Mouse (Mus musculus) CH12.LX (cell line): ENCODE data around the gene Ncor2. TPM values are rescaled to one million over a fixed set of nuclear protein-coding genes. Genes with fewer than 3 reads are reported as not detected.

Experiments
- DNase-seq: peaks from one replicate; pipeline ENCODE4 v3.0.0-alpha.2; 2013; ENCODE audit errors: extremely low read depth
- H3K27ac ChIP-seq: 2 replicates; pipeline ENCODE4 v1.5.1; 2012; ENCODE audit warnings: low read depth, mild to moderate bottlenecking, control low read depth, moderate library complexity; ENCODE audit not compliant: insufficient read depth
- H3K27me3 ChIP-seq: replicated peaks from 2 replicates; pipeline ENCODE3; 2012; ENCODE audit warnings: inconsistent platforms
- H3K36me3 ChIP-seq, 2 experiments: replicated peaks in 1 of 2; 2 replicates each; pipeline versions ENCODE3 to v1.6.1; 2012; ENCODE audit warnings: inconsistent platforms in 1 of 2, low read length in 1 of 2, mild to moderate bottlenecking in 1 of 2, mixed read lengths in 1 of 2, moderate library complexity in 1 of 2; ENCODE audit not compliant: control insufficient read depth in 1 of 2, insufficient read depth in 1 of 2
- H3K4me1 ChIP-seq, 2 experiments: 2 replicates each; pipeline ENCODE4 v1.6.1; 2012; ENCODE audit warnings: inconsistent platforms in 1 of 2, moderate library complexity in 1 of 2; ENCODE audit not compliant: insufficient read depth in 2 of 2, control insufficient read depth in 1 of 2
- H3K4me2 ChIP-seq: 2 replicates; pipeline ENCODE4 v1.6.1; 2012; ENCODE audit warnings: low read depth, mild to moderate bottlenecking, control low read depth; ENCODE audit not compliant: poor library complexity, insufficient read depth, severe bottlenecking
- H3K4me3 ChIP-seq, 3 experiments: fragments of 150-350 bp in 1 of 3; sonication (generic) in 1 of 3; replicated peaks in 1 of 3; 2 replicates each; pipeline versions ENCODE3 to v1.5.1; 2011 to 2012; ENCODE audit warnings: low read depth in 2 of 3, low read length in 2 of 3, mild to moderate bottlenecking in 2 of 3, moderate library complexity in 2 of 3, control low read depth in 1 of 3, improper control_type of control experiment in 1 of 3, inconsistent platforms in 1 of 3, mixed read lengths in 1 of 3; ENCODE audit not compliant: poor library complexity in 1 of 3
- H3K79me2 ChIP-seq: replicated peaks from 2 replicates; pipeline ENCODE4 v1.6.1; 2012; ENCODE audit warnings: mild to moderate bottlenecking, moderate library complexity; ENCODE audit not compliant: control insufficient read depth, poor library complexity, insufficient read depth, severe bottlenecking; ENCODE audit errors: extremely low read depth
- H3K9ac ChIP-seq: 2 replicates; pipeline ENCODE4 v1.6.1; 2012; ENCODE audit warnings: low read depth, mild to moderate bottlenecking, control low read depth, moderate library complexity; ENCODE audit not compliant: insufficient read depth
- H3K9me3 ChIP-seq: replicated peaks from 2 replicates; pipeline ENCODE3; 2012; ENCODE audit warnings: low read length, inconsistent platforms, mixed read lengths
- BHLHE40 ChIP-seq: IDR thresholded peaks from 2 replicates; pipeline ENCODE4 v1.6.1; 2011; ENCODE audit warnings: mild to moderate bottlenecking, low read depth, low read length, improper control_type of control experiment
- CHD1 ChIP-seq: IDR thresholded peaks from 2 replicates; pipeline ENCODE4 v1.6.1; 2012; ENCODE audit warnings: low read depth, low read length, improper control_type of control experiment, inconsistent platforms
- CHD2 ChIP-seq: IDR thresholded peaks from 2 replicates; pipeline ENCODE4 v1.6.1; 2011; ENCODE audit warnings: low read length, improper control_type of control experiment
- CTCF ChIP-seq, 2 experiments: IDR thresholded peaks in 1 of 2; conservative IDR thresholded peaks in 1 of 2; 2 replicates each; pipeline ENCODE4 v1.5.1; 2011 to 2012; ENCODE audit warnings: low read depth in 2 of 2, low read length in 2 of 2, improper control_type of control experiment in 1 of 2, inconsistent platforms in 1 of 2, mild to moderate bottlenecking in 1 of 2, moderate library complexity in 1 of 2
- E2F4 ChIP-seq: IDR thresholded peaks from 2 replicates; pipeline ENCODE4 v1.6.1; 2011; ENCODE audit warnings: low read depth, low read length, improper control_type of control experiment; ENCODE audit not compliant: insufficient replicate concordance
- ELF1 ChIP-seq: IDR thresholded peaks from 2 replicates; pipeline ENCODE4 v1.6.1; 2014; ENCODE audit warnings: low read depth, mild to moderate bottlenecking, inconsistent platforms, low read length, improper control_type of control experiment
- EP300 ChIP-seq: IDR thresholded peaks from 2 replicates; pipeline ENCODE4 v1.6.1; 2011; ENCODE audit warnings: low read length, improper control_type of control experiment
- ETS1 ChIP-seq: conservative IDR thresholded peaks from 2 replicates; pipeline ENCODE4 v1.6.1; 2012; ENCODE audit warnings: low read depth, mild to moderate bottlenecking, inconsistent platforms, low read length, improper control_type of control experiment, moderate library complexity
- GABPA ChIP-seq: IDR thresholded peaks from 2 replicates; pipeline ENCODE4 v1.6.1; 2012; ENCODE audit warnings: low read depth, low read length, improper control_type of control experiment, inconsistent platforms; ENCODE audit not compliant: insufficient replicate concordance
- HCFC1 ChIP-seq: IDR thresholded peaks from 2 replicates; pipeline ENCODE4 v1.6.1; 2012; ENCODE audit warnings: low read depth, mild to moderate bottlenecking, inconsistent platforms, low read length, improper control_type of control experiment
- IRF4 ChIP-seq: IDR thresholded peaks from 2 replicates; pipeline ENCODE4 v1.6.1; 2014; ENCODE audit warnings: low read depth, mild to moderate bottlenecking, inconsistent platforms, low read length, improper control_type of control experiment
- JUN ChIP-seq: IDR thresholded peaks from 2 replicates; pipeline ENCODE4 v1.6.1; 2011; ENCODE audit warnings: low read depth, mild to moderate bottlenecking, low read length, improper control_type of control experiment, moderate library complexity; ENCODE audit not compliant: insufficient read depth
- JUND ChIP-seq: conservative IDR thresholded peaks from 2 replicates; pipeline ENCODE4 v1.6.1; 2011; ENCODE audit warnings: low read depth, low read length, improper control_type of control experiment
- KAT2A ChIP-seq: IDR thresholded peaks from 2 replicates; pipeline ENCODE4 v1.6.1; 2012; ENCODE audit warnings: low read length, improper control_type of control experiment, inconsistent platforms; ENCODE audit not compliant: insufficient replicate concordance
- MAFK ChIP-seq: IDR thresholded peaks from 2 replicates; pipeline ENCODE4 v1.6.1; 2011; ENCODE audit warnings: low read length, improper control_type of control experiment; ENCODE audit not compliant: insufficient replicate concordance
- MAX ChIP-seq: IDR thresholded peaks from 2 replicates; pipeline ENCODE4 v1.6.1; 2011; ENCODE audit warnings: low read length, improper control_type of control experiment
- MAZ ChIP-seq: IDR thresholded peaks from 2 replicates; pipeline ENCODE4 v1.6.1; 2012; ENCODE audit warnings: low read depth, mild to moderate bottlenecking, inconsistent platforms, low read length, improper control_type of control experiment, moderate library complexity
- MEF2A ChIP-seq: IDR thresholded peaks from 2 replicates; pipeline ENCODE4 v1.6.1; 2014; ENCODE audit warnings: low read depth, mild to moderate bottlenecking, inconsistent platforms, low read length, improper control_type of control experiment, borderline replicate concordance
- MXI1 ChIP-seq: IDR thresholded peaks from 2 replicates; pipeline ENCODE4 v1.6.1; 2011; ENCODE audit warnings: mild to moderate bottlenecking, low read depth, low read length, improper control_type of control experiment
- MYC ChIP-seq: IDR thresholded peaks from 2 replicates; pipeline ENCODE4 v1.6.1; 2011; ENCODE audit warnings: low read depth, mild to moderate bottlenecking, improper control_type of control experiment, low read length
- NELFE ChIP-seq: IDR thresholded peaks from 2 replicates; pipeline ENCODE4 v1.6.1; 2011; ENCODE audit warnings: low read depth, low read length, improper control_type of control experiment
- NRF1 ChIP-seq: IDR thresholded peaks from 2 replicates; pipeline ENCODE4 v1.6.1; 2014; ENCODE audit warnings: low read depth, mild to moderate bottlenecking, inconsistent platforms, low read length, improper control_type of control experiment, moderate library complexity
- PAX5 ChIP-seq: IDR thresholded peaks from 2 replicates; pipeline ENCODE4 v1.6.1; 2012; ENCODE audit warnings: low read length, inconsistent platforms, mixed read lengths
- POLR2A ChIP-seq: IDR thresholded peaks from 2 replicates; pipeline ENCODE4 v1.6.1; 2011; ENCODE audit warnings: low read depth, mild to moderate bottlenecking, improper control_type of control experiment, low read length
- POLR2AphosphoS2 ChIP-seq: IDR thresholded peaks from 2 replicates; pipeline ENCODE4 v1.6.1; 2011; ENCODE audit warnings: low read depth, low read length, improper control_type of control experiment
- RAD21 ChIP-seq: IDR thresholded peaks from 2 replicates; pipeline ENCODE4 v1.6.1; 2011; ENCODE audit warnings: low read depth, mild to moderate bottlenecking, low read length, improper control_type of control experiment, moderate library complexity
- RCOR1 ChIP-seq: conservative IDR thresholded peaks from 2 replicates; pipeline ENCODE4 v1.6.1; 2012; ENCODE audit warnings: low read depth, mild to moderate bottlenecking, inconsistent platforms, low read length, improper control_type of control experiment
- SIN3A ChIP-seq: IDR thresholded peaks from 2 replicates; pipeline ENCODE4 v1.6.1; 2012; ENCODE audit warnings: low read length, improper control_type of control experiment, inconsistent platforms
- SMC3 ChIP-seq: IDR thresholded peaks from 2 replicates; pipeline ENCODE4 v1.6.1; 2011; ENCODE audit warnings: low read depth, low read length, improper control_type of control experiment
- TBP ChIP-seq: conservative IDR thresholded peaks from 2 replicates; pipeline ENCODE4 v1.6.1; 2011; ENCODE audit warnings: low read depth, low read length, improper control_type of control experiment
- TCF12 ChIP-seq: IDR thresholded peaks from 2 replicates; pipeline ENCODE4 v1.6.1; 2014; ENCODE audit warnings: low read depth, mild to moderate bottlenecking, inconsistent platforms, low read length, improper control_type of control experiment
- UBTF ChIP-seq: IDR thresholded peaks from 2 replicates; pipeline ENCODE4 v1.6.1; 2012; ENCODE audit warnings: low read depth, mild to moderate bottlenecking, inconsistent platforms, low read length, improper control_type of control experiment, moderate library complexity
- USF1 ChIP-seq: IDR thresholded peaks from 2 replicates; pipeline ENCODE4 v1.6.1; 2014; ENCODE audit warnings: low read depth, mild to moderate bottlenecking, inconsistent platforms, low read length, improper control_type of control experiment
- USF2 ChIP-seq: conservative IDR thresholded peaks from 2 replicates; pipeline ENCODE4 v1.6.1; 2011; ENCODE audit warnings: low read depth, low read length, improper control_type of control experiment
- ZC3H11A ChIP-seq: IDR thresholded peaks from 2 replicates; pipeline ENCODE4 v1.6.1; 2012; ENCODE audit warnings: low read depth, mild to moderate bottlenecking, inconsistent platforms, low read length, improper control_type of control experiment
- ZKSCAN1 ChIP-seq: IDR thresholded peaks from 2 replicates; pipeline ENCODE4 v1.6.1; 2012; ENCODE audit warnings: low read depth, inconsistent platforms, low read length, improper control_type of control experiment, borderline replicate concordance
- ZMIZ1 ChIP-seq: IDR thresholded peaks from 2 replicates; pipeline ENCODE4 v1.6.1; 2012; ENCODE audit warnings: low read depth, mild to moderate bottlenecking, inconsistent platforms, low read length, improper control_type of control experiment
- ZNF384 ChIP-seq: IDR thresholded peaks from 2 replicates; pipeline ENCODE4 v1.6.1; 2012; ENCODE audit warnings: low read depth, low read length, improper control_type of control experiment, inconsistent platforms
- dilution Hi-C: fragments of 300-500 bp; cut with MboI; formaldehyde crosslinking; loops from 2 replicates; pipeline ENCODE4 v1.14.3; 2020; ENCODE audit warnings: low sequenced_read_pairs; ENCODE audit not compliant: extremely low pct_unique_long_range_greater_than_20kb, extremely low pct_ligation_motif_present
- in situ Hi-C: fragments of 300-500 bp; cut with MboI; formaldehyde crosslinking; loops from 3 replicates; pipeline ENCODE4 v1.14.3; 2019; ENCODE audit warnings: low sequenced_read_pairs, low pct_ligation_motif_present, low pct_unique_long_range_greater_than_20kb, mixed read lengths
- polyA plus RNA-seq: library from polyadenylated mRNA; unstranded; fragments of >175 nt; gene quantifications from 2 replicates; pipeline ENCODE4 v1.2.1, GENCODE M21; 2012; ENCODE audit warnings: low read depth; ENCODE audit not compliant: insufficient read length
- total RNA-seq, 2 experiments: library from RNA; depleted of rRNA; stranded (reverse); fragments of 300-350 nt in 1 of 2; fragments of >200 nt in 1 of 2; gene quantifications; 2 replicates each; pipeline ENCODE4 v1.2.3; 2012 to 2014

Gene Ncor2
- total and polyA plus RNA-seq, 3 experiments: 3.9 to 44.7 (median 10.8) TPM

GRCm38 (mm10) chr5:125040128-125040584, 138.9 kb downstream of the Ncor2 start:
- Histone ChIP-seq H3K27me3 (no peaks in the 10 kb centered on the region), H3K79me2 (no peaks in the 10 kb centered on the region), H3K27ac (no peak overlapping the region), H3K9me3 (no peaks in the 10 kb centered on the region), H3K36me3 (peaks cover 49 to 96% of the 10 kb centered on the region in 2 experiments), H3K4me1 (peaks cover 25 to 64% of the 10 kb centered on the region in 2 experiments), H3K9ac (no peak overlapping the region), H3K4me2 (no peak overlapping the region), H3K4me3 (peak overlapping the region in 1 of 3 experiments; percentile 1)
- DNase-seq: peak; percentile 79
- in situ Hi-C loops: no loop called here
- dilution Hi-C loops: no loop called here
- TF ChIP-seq NRF1 (no peak), USF2 (peak; percentile 26; the same call in 1 of the 2 replicates), CHD2 (peak; percentile 47; the same call in 1 of the 2 replicates), NELFE (no peak), PAX5 (no peak), ZKSCAN1 (no peak), BHLHE40 (peak; percentile 94), JUND (no peak), CTCF (conservative IDR thresholded peaks at IDR 0.05 in 1 of 2, IDR thresholded peaks at IDR 0.05 in 1 of 2; ENCODE audit: low read depth in 2 of 2, low read length in 2 of 2) (no peak), ELF1 (peak; percentile 47), JUN (no peak), SMC3 (no peak), MXI1 (peak; percentile 50; the same call in 1 of the 2 replicates), HCFC1 (no peak), IRF4 (peak; percentile 42; the same call in 1 of the 2 replicates), TCF12 (peak; percentile 91), USF1 (peak; percentile 53), POLR2AphosphoS2 (no peak), EP300 (peak; percentile 84), ZC3H11A (no peak), E2F4 (no peak), ZMIZ1 (no peak), ZNF384 (no peak), KAT2A (peak; percentile 74; the same call in 1 of the 2 replicates), RCOR1 (no peak), UBTF (peak; percentile 69; the same call in 1 of the 2 replicates), MYC (no peak), MAFK (no peak), ETS1 (peak; percentile 67), MAX (peak; percentile 72), POLR2A (no peak), MEF2A (peak; percentile 68; the same call in 1 of the 2 replicates), TBP (no peak), GABPA (no peak), RAD21 (no peak), CHD1 (no peak), SIN3A (no peak), MAZ (no peak)
